Mouse (Mus musculus) heart, postnatal 0 days (tissue): Measurements from ENCODE around the gene Pde4d.

ENCODE experiments used
- CTCF ChIP-seq: IDR thresholded peaks from 2 replicates; pipeline ENCODE4 v1.5.1; 2016; ENCODE audit warnings: antibody characterized with exemption, control low read depth, low read depth
- EP300 ChIP-seq: IDR thresholded peaks from 2 replicates; pipeline ENCODE4 v1.6.1; 2016; ENCODE audit warnings: antibody characterized with exemption, low read depth

DNA sequence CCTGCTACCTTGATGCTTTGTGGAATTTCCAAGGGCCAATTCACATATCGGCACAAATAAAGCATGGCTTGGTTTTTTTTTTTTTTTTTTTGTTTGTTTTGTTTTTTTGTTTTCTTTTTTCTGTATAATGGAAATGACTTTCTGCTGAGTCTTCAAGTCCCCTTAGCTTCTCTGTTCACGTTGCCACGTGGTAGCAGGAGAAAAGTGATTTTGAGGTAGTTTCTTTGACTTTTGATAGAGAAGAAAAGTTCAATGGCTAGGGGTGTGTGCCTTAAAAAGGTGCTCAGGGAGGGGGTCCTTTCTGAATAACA, 1235.2 kb downstream of the Pde4d start:
- TF ChIP-seq EP300 (no peak), CTCF (no peak)
